Mouse (Mus musculus) MEL (cell line): ENCODE measurements at regions not wholly inside any gene's neighbourhood (a gene's known extent, or its start where the extent isn't known, plus 50 kb on each side); places are given as distances from the start of the nearest gene placed in this dataset.

ENCODE experiments used
- CHD1 ChIP-seq: IDR thresholded peaks from 2 replicates; pipeline ENCODE4 v1.6.1; 2012; ENCODE audit warnings: low read depth, mild to moderate bottlenecking, inconsistent platforms, low read length, improper control_type of control experiment
- EP300 ChIP-seq, 2 experiments: IDR thresholded peaks; 2 replicates each; pipeline ENCODE4 v1.6.1; 2011; ENCODE audit warnings: improper control_type of control experiment in 2 of 2, low read length in 2 of 2, low read depth in 1 of 2, mild to moderate bottlenecking in 1 of 2
- GATA1 ChIP-seq: IDR thresholded peaks from 2 replicates; pipeline ENCODE4 v1.6.1; 2011; ENCODE audit warnings: low read depth, low read length, improper control_type of control experiment
- POLR2A ChIP-seq, 2 experiments: IDR thresholded peaks; 2 replicates each; pipeline ENCODE4 v1.6.1; 2011 to 2012; ENCODE audit warnings: low read length in 2 of 2, mild to moderate bottlenecking in 2 of 2, control low read depth in 1 of 2, improper control_type of control experiment in 1 of 2, low read depth in 1 of 2, moderate library complexity in 1 of 2; ENCODE audit not compliant: control insufficient read depth in 1 of 2, insufficient read depth in 1 of 2, poor library complexity in 1 of 2
- POLR2AphosphoS5 ChIP-seq: IDR thresholded peaks from 2 replicates; pipeline ENCODE4 v1.6.1; 2012; ENCODE audit warnings: low read depth, borderline replicate concordance, mild to moderate bottlenecking, inconsistent platforms, low read length, moderate library complexity, mixed read lengths

DNA sequence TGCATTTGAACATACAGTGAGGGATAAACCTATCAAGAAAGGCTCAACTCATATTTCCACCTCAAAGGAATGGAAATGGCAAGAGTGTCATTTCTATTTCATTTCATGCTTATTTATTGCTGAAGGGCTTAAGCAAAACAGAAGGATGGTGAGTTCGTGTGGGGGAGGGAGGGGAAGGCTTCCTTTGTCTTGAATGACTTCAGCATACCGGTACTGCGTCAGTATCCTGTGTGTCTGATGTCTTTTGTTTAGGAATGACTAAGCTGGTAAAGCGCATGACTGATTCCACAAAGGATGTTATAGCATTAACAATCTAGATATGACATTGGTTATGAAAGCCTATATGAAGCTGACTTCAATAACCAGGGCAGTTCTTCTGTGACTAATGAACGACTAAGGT is 139.5 kb upstream of the Gap43 start:
- TF ChIP-seq EP300 (IDR thresholded peaks at IDR 0.05; ENCODE audit: low read depth in 1 of 2, low read length in 2 of 2) (no peak), POLR2A (IDR thresholded peaks at IDR 0.05; ENCODE audit: control insufficient read depth in 1 of 2, insufficient read depth in 1 of 2, low read depth in 1 of 2, low read length in 2 of 2, poor library complexity in 1 of 2) (no peak), GATA1 (no peak), CHD1 (no peak), POLR2AphosphoS5 (no peak)
